Mouse (Mus musculus) liver, adult 2 months (tissue): ENCODE measurements around the gene Ralgapa2.

Experiments used
- CTCF ChIP-seq: fragments of 200-500 bp; IDR thresholded peaks from 2 replicates; pipeline ENCODE4 v1.5.1; 2011; ENCODE audit warnings: low read depth, low read length, control low read depth
- POLR2A ChIP-seq: fragments of 200-500 bp; IDR thresholded peaks from 2 replicates; pipeline ENCODE4 v1.6.1; 2011; ENCODE audit warnings: low read length, control low read depth; ENCODE audit not compliant: insufficient read depth; ENCODE audit errors: extremely low read depth

DNA sequence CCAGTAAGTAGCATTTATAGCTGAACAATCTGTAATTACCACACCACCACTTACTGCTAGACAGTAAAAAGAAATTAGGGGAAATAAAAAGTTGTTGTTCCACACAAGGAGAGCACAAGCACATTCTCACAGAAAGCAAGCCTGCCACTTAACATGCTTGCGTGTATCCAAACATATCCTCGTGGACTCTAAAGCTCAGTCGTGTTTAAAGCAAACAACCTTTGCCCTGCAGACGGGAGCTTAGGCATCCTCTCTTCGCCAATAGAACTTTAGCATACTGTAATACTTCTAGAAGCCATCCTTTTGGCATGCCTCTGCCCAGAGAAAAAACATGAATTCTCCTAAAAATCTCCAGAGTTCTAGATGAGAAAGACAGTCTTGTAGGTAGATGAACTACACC, 135.9 kb downstream of the Ralgapa2 start:
- TF ChIP-seq CTCF: no peak
- TF ChIP-seq POLR2A: no peak
